Mouse (Mus musculus): ENCODE measurements around the gene Zfp704. TPM values are rescaled to one million over a fixed set of nuclear protein-coding genes. Genes with fewer than 3 reads are reported as not detected.

The Zfp704 gene
- total and polyA plus RNA-seq, 3 experiments: under 0.01 TPM; not detected in 2

DNA sequence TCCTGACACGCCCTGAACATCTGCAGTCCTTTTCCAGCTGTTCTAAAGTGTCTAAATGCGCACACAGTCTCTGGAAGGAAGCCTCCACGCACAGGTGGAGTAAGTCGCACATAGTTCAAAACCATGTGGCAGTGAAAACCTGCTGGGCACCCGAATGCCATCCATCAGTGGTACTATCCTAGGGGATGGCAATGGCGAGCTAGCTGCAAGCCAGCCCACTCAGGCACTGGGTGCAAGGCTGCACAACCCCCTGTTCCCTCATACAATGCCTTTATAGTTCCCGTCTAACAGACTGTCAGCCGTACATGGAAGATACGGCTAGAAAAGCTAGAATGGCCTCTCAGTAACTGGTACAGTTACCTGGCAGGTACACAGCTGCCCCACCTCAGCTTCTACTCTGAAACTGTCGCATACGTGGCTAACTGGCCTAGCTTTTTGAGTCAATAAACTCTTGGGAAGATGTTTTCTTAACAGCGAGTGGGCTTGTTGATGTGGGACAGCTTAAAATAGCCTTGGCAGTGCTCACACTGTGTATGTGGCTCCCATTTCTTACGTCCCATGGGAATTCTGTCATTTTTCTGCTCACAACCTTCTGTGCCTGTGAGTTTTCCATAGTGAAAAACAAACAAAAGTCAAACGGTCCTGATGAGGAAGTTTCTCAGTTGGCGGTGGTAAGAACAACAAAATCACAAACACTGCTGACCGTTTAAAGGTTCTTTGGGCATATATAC, 176.9 kb downstream of the Zfp704 start:
- H3K36me3 ChIP-seq (ENCODE audit: control insufficient read depth in 1 of 2, insufficient read depth in 2 of 2, low read length in 2 of 2): no peaks in the 10 kb centered on the region
- no peak for DNase-seq (ENCODE audit: low read depth, low spot score)
- TF ChIP-seq ZKSCAN1 (IDR thresholded peaks at IDR 0.05; ENCODE audit: low read depth, low read length) (no peak), GABPA (IDR thresholded peaks at IDR 0.05; ENCODE audit: low read depth, low read length) (no peak), USF2 (IDR thresholded peaks at IDR 0.05; ENCODE audit: borderline replicate concordance in 1 of 2, insufficient read depth in 1 of 2, low read depth in 1 of 2, low read length in 2 of 2) (no peak), MYC (IDR thresholded peaks at IDR 0.05; ENCODE audit: low read depth, low read length) (no peak), USF1 (IDR thresholded peaks at IDR 0.05; ENCODE audit: low read depth, low read length) (no peak), MAZ (IDR thresholded peaks at IDR 0.05; ENCODE audit: low read depth, low read length) (no peak), MXI1 (IDR thresholded peaks at IDR 0.05; ENCODE audit: low read depth, low read length) (no peak), ZC3H11A (IDR thresholded peaks at IDR 0.05; ENCODE audit: low read depth, low read length) (no peak), KAT2A (conservative IDR thresholded peaks at IDR 0.05; ENCODE audit: low read depth, low read length) (no peak), MYB (IDR thresholded peaks at IDR 0.05; ENCODE audit: low read depth, low read length) (no peak), GATA1 (IDR thresholded peaks at IDR 0.05; ENCODE audit: low read depth, low read length) (no peak), SIN3A (IDR thresholded peaks at IDR 0.05; ENCODE audit: low read length) (no peak), E2F4 (IDR thresholded peaks at IDR 0.05; ENCODE audit: borderline replicate concordance, low read depth, low read length) (no peak), BHLHE40 (IDR thresholded peaks at IDR 0.05; ENCODE audit: borderline replicate concordance, low read depth, low read length) (no peak), MEF2A (IDR thresholded peaks at IDR 0.05; ENCODE audit: extremely low read depth, insufficient replicate concordance, low read depth, low read length, poor library complexity, severe bottlenecking) (no peak)
- H3K9me3 ChIP-seq (replicated peaks; ENCODE audit: insufficient read depth, low read length): no peaks in the 10 kb centered on the region
- H3K27me3 ChIP-seq (ENCODE audit: control insufficient read depth in 1 of 2, insufficient read depth in 2 of 2, low read length in 2 of 2): no peaks in the 10 kb centered on the region
- H3K79me2 ChIP-seq (ENCODE audit: control insufficient read depth, insufficient read depth, low read length, poor library complexity): no peaks in the 10 kb centered on the region
- H3K4me3 ChIP-seq (ENCODE audit: control insufficient read depth in 1 of 2, insufficient read depth in 1 of 2, low read depth in 2 of 2, low read length in 2 of 2): no peak overlapping the region
- H3K9ac ChIP-seq (ENCODE audit: control insufficient read depth, low read depth, low read length, poor library complexity, severe bottlenecking): no peak overlapping the region
- no peaks in the 10 kb centered on the region for H3K4me1 ChIP-seq (ENCODE audit: control insufficient read depth in 1 of 2, insufficient read depth in 2 of 2, low read length in 2 of 2)
- H3K27ac ChIP-seq (ENCODE audit: control insufficient read depth, low read depth, low read length): no peak overlapping the region

DNA sequence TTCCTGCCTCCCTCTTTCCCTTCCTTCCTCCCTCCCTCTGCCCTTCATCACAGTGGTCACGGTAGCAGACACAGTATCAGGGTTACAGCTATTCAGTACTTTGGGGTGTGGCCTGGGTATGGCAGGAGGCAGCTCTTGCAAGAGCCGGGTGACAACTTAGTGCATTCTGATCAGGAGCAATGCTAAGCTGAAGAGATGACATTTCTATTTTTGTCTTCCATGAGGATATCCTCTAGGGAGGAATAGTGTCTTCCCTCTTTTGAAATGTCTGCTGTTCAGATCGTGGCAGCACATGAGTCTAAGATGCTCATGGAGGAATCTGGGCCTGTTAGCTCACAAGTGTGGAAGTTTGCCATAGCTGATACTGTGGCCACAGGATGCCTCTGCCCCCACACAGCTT, 177.7 kb downstream of the Zfp704 start:
- Histone ChIP-seq H3K9me3 (replicated peaks; ENCODE audit: insufficient read depth, low read length) (no peaks in the 10 kb centered on the region), H3K4me1 (ENCODE audit: control insufficient read depth in 1 of 2, insufficient read depth in 2 of 2, low read length in 2 of 2) (no peaks in the 10 kb centered on the region), H3K4me3 (ENCODE audit: control insufficient read depth in 1 of 2, insufficient read depth in 1 of 2, low read depth in 2 of 2, low read length in 2 of 2) (no peak overlapping the region), H3K27me3 (ENCODE audit: control insufficient read depth in 1 of 2, insufficient read depth in 2 of 2, low read length in 2 of 2) (no peaks in the 10 kb centered on the region), H3K79me2 (ENCODE audit: control insufficient read depth, insufficient read depth, low read length, poor library complexity) (no peaks in the 10 kb centered on the region), H3K9ac (ENCODE audit: control insufficient read depth, low read depth, low read length, poor library complexity, severe bottlenecking) (no peak overlapping the region), H3K27ac (ENCODE audit: control insufficient read depth, low read depth, low read length) (no peak overlapping the region), H3K36me3 (ENCODE audit: control insufficient read depth in 1 of 2, insufficient read depth in 2 of 2, low read length in 2 of 2) (no peaks in the 10 kb centered on the region)
- DNase-seq (ENCODE audit: low read depth, low spot score): no peak
- TF ChIP-seq CHD1 (IDR thresholded peaks at IDR 0.05; ENCODE audit: low read depth, low read length) (no peak), UBTF (IDR thresholded peaks at IDR 0.05; ENCODE audit: borderline replicate concordance, insufficient read depth, low read depth, low read length) (no peak), SIN3A (IDR thresholded peaks at IDR 0.05; ENCODE audit: low read length) (no peak), KAT2A (conservative IDR thresholded peaks at IDR 0.05; ENCODE audit: low read depth, low read length) (no peak), RAD21 (IDR thresholded peaks at IDR 0.05; ENCODE audit: low read depth, low read length) (no peak), MYC (IDR thresholded peaks at IDR 0.05; ENCODE audit: low read depth, low read length) (no peak)

Data from MEL (cell line).